Mouse (Mus musculus) CH12.LX (cell line): ENCODE measurements around the gene Tppp. TPM values are rescaled to one million over a fixed set of nuclear protein-coding genes. Genes with fewer than 3 reads are reported as not detected.

ENCODE experiments used
- DNase-seq: peaks from one replicate; pipeline ENCODE4 v3.0.0-alpha.2; 2013; ENCODE audit errors: extremely low read depth
- H3K27ac ChIP-seq: 2 replicates; pipeline ENCODE4 v1.5.1; 2012; ENCODE audit warnings: low read depth, mild to moderate bottlenecking, control low read depth, moderate library complexity; ENCODE audit not compliant: insufficient read depth
- H3K27me3 ChIP-seq: replicated peaks from 2 replicates; pipeline ENCODE3; 2012; ENCODE audit warnings: inconsistent platforms
- H3K36me3 ChIP-seq, 2 experiments: replicated peaks in 1 of 2; 2 replicates each; pipeline versions ENCODE3 to v1.6.1; 2012; ENCODE audit warnings: inconsistent platforms in 1 of 2, low read length in 1 of 2, mild to moderate bottlenecking in 1 of 2, mixed read lengths in 1 of 2, moderate library complexity in 1 of 2; ENCODE audit not compliant: control insufficient read depth in 1 of 2, insufficient read depth in 1 of 2
- H3K4me1 ChIP-seq, 2 experiments: 2 replicates each; pipeline ENCODE4 v1.6.1; 2012; ENCODE audit warnings: inconsistent platforms in 1 of 2, moderate library complexity in 1 of 2; ENCODE audit not compliant: insufficient read depth in 2 of 2, control insufficient read depth in 1 of 2
- H3K4me2 ChIP-seq: 2 replicates; pipeline ENCODE4 v1.6.1; 2012; ENCODE audit warnings: low read depth, mild to moderate bottlenecking, control low read depth; ENCODE audit not compliant: poor library complexity, insufficient read depth, severe bottlenecking
- H3K4me3 ChIP-seq, 3 experiments: fragments of 150-350 bp in 1 of 3; sonication (generic) in 1 of 3; replicated peaks in 1 of 3; 2 replicates each; pipeline versions ENCODE3 to v1.5.1; 2011 to 2012; ENCODE audit warnings: low read depth in 2 of 3, low read length in 2 of 3, mild to moderate bottlenecking in 2 of 3, moderate library complexity in 2 of 3, control low read depth in 1 of 3, improper control_type of control experiment in 1 of 3, inconsistent platforms in 1 of 3, mixed read lengths in 1 of 3; ENCODE audit not compliant: poor library complexity in 1 of 3
- H3K79me2 ChIP-seq: replicated peaks from 2 replicates; pipeline ENCODE4 v1.6.1; 2012; ENCODE audit warnings: mild to moderate bottlenecking, moderate library complexity; ENCODE audit not compliant: control insufficient read depth, poor library complexity, insufficient read depth, severe bottlenecking; ENCODE audit errors: extremely low read depth
- H3K9ac ChIP-seq: 2 replicates; pipeline ENCODE4 v1.6.1; 2012; ENCODE audit warnings: low read depth, mild to moderate bottlenecking, control low read depth, moderate library complexity; ENCODE audit not compliant: insufficient read depth
- H3K9me3 ChIP-seq: replicated peaks from 2 replicates; pipeline ENCODE3; 2012; ENCODE audit warnings: low read length, inconsistent platforms, mixed read lengths
- BHLHE40 ChIP-seq: IDR thresholded peaks from 2 replicates; pipeline ENCODE4 v1.6.1; 2011; ENCODE audit warnings: mild to moderate bottlenecking, low read depth, low read length, improper control_type of control experiment
- CHD1 ChIP-seq: IDR thresholded peaks from 2 replicates; pipeline ENCODE4 v1.6.1; 2012; ENCODE audit warnings: low read depth, low read length, improper control_type of control experiment, inconsistent platforms
- ELF1 ChIP-seq: IDR thresholded peaks from 2 replicates; pipeline ENCODE4 v1.6.1; 2014; ENCODE audit warnings: low read depth, mild to moderate bottlenecking, inconsistent platforms, low read length, improper control_type of control experiment
- ETS1 ChIP-seq: conservative IDR thresholded peaks from 2 replicates; pipeline ENCODE4 v1.6.1; 2012; ENCODE audit warnings: low read depth, mild to moderate bottlenecking, inconsistent platforms, low read length, improper control_type of control experiment, moderate library complexity
- HCFC1 ChIP-seq: IDR thresholded peaks from 2 replicates; pipeline ENCODE4 v1.6.1; 2012; ENCODE audit warnings: low read depth, mild to moderate bottlenecking, inconsistent platforms, low read length, improper control_type of control experiment
- IRF4 ChIP-seq: IDR thresholded peaks from 2 replicates; pipeline ENCODE4 v1.6.1; 2014; ENCODE audit warnings: low read depth, mild to moderate bottlenecking, inconsistent platforms, low read length, improper control_type of control experiment
- JUND ChIP-seq: conservative IDR thresholded peaks from 2 replicates; pipeline ENCODE4 v1.6.1; 2011; ENCODE audit warnings: low read depth, low read length, improper control_type of control experiment
- MAZ ChIP-seq: IDR thresholded peaks from 2 replicates; pipeline ENCODE4 v1.6.1; 2012; ENCODE audit warnings: low read depth, mild to moderate bottlenecking, inconsistent platforms, low read length, improper control_type of control experiment, moderate library complexity
- MEF2A ChIP-seq: IDR thresholded peaks from 2 replicates; pipeline ENCODE4 v1.6.1; 2014; ENCODE audit warnings: low read depth, mild to moderate bottlenecking, inconsistent platforms, low read length, improper control_type of control experiment, borderline replicate concordance
- MYC ChIP-seq: IDR thresholded peaks from 2 replicates; pipeline ENCODE4 v1.6.1; 2011; ENCODE audit warnings: low read depth, mild to moderate bottlenecking, improper control_type of control experiment, low read length
- RCOR1 ChIP-seq: conservative IDR thresholded peaks from 2 replicates; pipeline ENCODE4 v1.6.1; 2012; ENCODE audit warnings: low read depth, mild to moderate bottlenecking, inconsistent platforms, low read length, improper control_type of control experiment
- SMC3 ChIP-seq: IDR thresholded peaks from 2 replicates; pipeline ENCODE4 v1.6.1; 2011; ENCODE audit warnings: low read depth, low read length, improper control_type of control experiment
- TBP ChIP-seq: conservative IDR thresholded peaks from 2 replicates; pipeline ENCODE4 v1.6.1; 2011; ENCODE audit warnings: low read depth, low read length, improper control_type of control experiment
- TCF12 ChIP-seq: IDR thresholded peaks from 2 replicates; pipeline ENCODE4 v1.6.1; 2014; ENCODE audit warnings: low read depth, mild to moderate bottlenecking, inconsistent platforms, low read length, improper control_type of control experiment
- USF2 ChIP-seq: conservative IDR thresholded peaks from 2 replicates; pipeline ENCODE4 v1.6.1; 2011; ENCODE audit warnings: low read depth, low read length, improper control_type of control experiment
- dilution Hi-C: fragments of 300-500 bp; cut with MboI; formaldehyde crosslinking; loops from 2 replicates; pipeline ENCODE4 v1.14.3; 2020; ENCODE audit warnings: low sequenced_read_pairs; ENCODE audit not compliant: extremely low pct_unique_long_range_greater_than_20kb, extremely low pct_ligation_motif_present
- in situ Hi-C: fragments of 300-500 bp; cut with MboI; formaldehyde crosslinking; loops from 3 replicates; pipeline ENCODE4 v1.14.3; 2019; ENCODE audit warnings: low sequenced_read_pairs, low pct_ligation_motif_present, low pct_unique_long_range_greater_than_20kb, mixed read lengths
- polyA plus RNA-seq: library from polyadenylated mRNA; unstranded; fragments of >175 nt; gene quantifications from 2 replicates; pipeline ENCODE4 v1.2.1, GENCODE M21; 2012; ENCODE audit warnings: low read depth; ENCODE audit not compliant: insufficient read length
- total RNA-seq, 2 experiments: library from RNA; depleted of rRNA; stranded (reverse); fragments of 300-350 nt in 1 of 2; fragments of >200 nt in 1 of 2; gene quantifications; 2 replicates each; pipeline ENCODE4 v1.2.3; 2012 to 2014

Gene Tppp
- total and polyA plus RNA-seq, 3 experiments: 0.05 to 0.08 TPM; not detected in 1

GRCm38 (mm10) chr13:73976935-73977334 is 32.3 kb upstream of the Tppp start:
- dilution Hi-C loops (no loop called here), in situ Hi-C loops (no loop called here)
- Histone ChIP-seq H3K9me3 (no peaks in the 10 kb centered on the region), H3K36me3 (no peaks in the 10 kb centered on the region), H3K27me3 (peaks cover 1% of the 10 kb centered on the region), H3K4me1 (no peaks in the 10 kb centered on the region), H3K4me2 (no peak overlapping the region), H3K4me3 (no peak overlapping the region), H3K79me2 (no peaks in the 10 kb centered on the region), H3K9ac (no peak overlapping the region), H3K27ac (no peak overlapping the region)
- no peak for DNase-seq
- no peak for TF ChIP-seq TBP
- TF ChIP-seq MYC: no peak
- no peak for TF ChIP-seq JUND
- no peak for TF ChIP-seq RCOR1
- TF ChIP-seq CHD1: no peak
- no peak for TF ChIP-seq ELF1
- TF ChIP-seq MAZ: no peak
- no peak for TF ChIP-seq USF2
- no peak for TF ChIP-seq HCFC1
- TF ChIP-seq BHLHE40: no peak

GRCm38 (mm10) chr13:73990325-73990724 is 18.9 kb upstream of the Tppp start:
- dilution Hi-C loops (no loop called here), in situ Hi-C loops (no loop called here)
- TF ChIP-seq CHD1: no peak
- no peak for TF ChIP-seq SMC3
- no peak for TF ChIP-seq HCFC1
- no peak for TF ChIP-seq MEF2A
- TF ChIP-seq TCF12: no peak
- TF ChIP-seq ETS1: no peak
- TF ChIP-seq IRF4: no peak
- Histone ChIP-seq H3K4me2 (no peak overlapping the region), H3K4me3 (no peak overlapping the region), H3K79me2 (no peaks in the 10 kb centered on the region), H3K9ac (no peak overlapping the region), H3K36me3 (no peaks in the 10 kb centered on the region), H3K4me1 (0 out of 4 replicates have a peak, but pooled peaks cover 0 to 3% of the 10 kb centered on the region in 2 experiments), H3K27ac (no peak overlapping the region), H3K27me3 (no peaks in the 10 kb centered on the region), H3K9me3 (no peaks in the 10 kb centered on the region)
- DNase-seq: no peak
